Mouse (Mus musculus): ENCODE results near the gene Snd1.

The Snd1 gene

DNA sequence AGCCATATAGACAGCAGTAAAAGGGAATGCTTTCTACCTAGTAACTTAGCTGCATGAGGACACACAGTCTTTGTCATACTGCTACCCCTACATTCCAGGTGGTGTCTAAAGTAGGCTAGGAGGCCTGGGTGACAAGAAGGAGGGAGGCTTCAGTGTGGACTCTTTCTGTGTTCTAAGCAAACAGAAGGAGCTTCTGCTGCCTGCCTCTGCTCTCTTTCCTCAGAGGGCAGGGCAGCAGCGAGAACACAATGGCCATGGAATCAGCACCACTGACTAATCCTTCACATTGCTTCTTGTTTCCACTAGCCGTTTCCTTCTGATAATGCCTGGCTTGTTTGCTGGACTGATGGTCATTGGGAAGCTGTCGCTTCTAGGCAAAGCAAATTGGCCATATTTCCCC is 316.2 kb downstream of the Snd1 start:
- no peak for DNase-seq (ENCODE audit: low read depth in 1 of 2, low spot score in 2 of 2)

DNA sequence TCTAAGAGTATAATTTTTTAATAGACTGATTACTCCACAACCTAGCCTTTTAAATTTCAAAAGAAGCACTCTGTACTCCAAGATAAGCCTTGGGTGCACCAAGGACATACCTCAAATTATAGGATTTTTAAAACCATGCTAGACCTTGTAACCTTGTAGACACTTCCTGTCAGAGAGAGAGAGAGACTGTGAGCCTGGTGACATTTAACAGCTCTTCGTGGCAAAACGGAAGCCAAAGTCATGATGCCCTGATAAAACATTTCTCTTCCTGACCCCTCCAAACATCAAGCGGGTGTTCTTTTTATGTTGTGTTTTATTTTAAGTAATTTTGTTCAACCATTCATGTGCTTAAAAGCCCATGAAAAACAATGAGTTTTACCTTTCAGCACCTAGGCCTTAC is 316.9 kb downstream of the Snd1 start:
- no peak for DNase-seq (ENCODE audit: low read depth in 1 of 2, low spot score in 2 of 2)

DNA sequence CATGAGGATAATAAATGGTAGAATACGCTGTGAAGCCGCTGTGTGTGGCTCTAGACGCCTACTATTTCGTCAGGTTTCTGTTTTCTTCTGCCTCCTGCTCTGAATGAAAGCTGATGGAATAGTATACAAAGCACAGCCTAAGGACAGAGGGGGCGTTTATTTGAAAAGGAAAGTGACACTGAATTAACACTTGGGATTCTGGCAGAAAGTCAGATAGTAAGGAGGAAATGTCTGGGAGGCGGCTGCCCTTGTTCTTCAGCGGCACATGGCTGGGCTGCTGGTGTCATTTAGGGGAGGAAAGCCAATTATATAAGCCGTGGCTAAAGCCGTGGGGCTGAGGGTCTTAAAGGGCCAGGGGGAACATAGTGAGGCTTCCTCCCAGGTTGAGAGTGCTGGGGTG is 320.4 kb downstream of the Snd1 start:
- no peak for DNase-seq (ENCODE audit: low read depth in 1 of 2, low spot score in 2 of 2)

DNA sequence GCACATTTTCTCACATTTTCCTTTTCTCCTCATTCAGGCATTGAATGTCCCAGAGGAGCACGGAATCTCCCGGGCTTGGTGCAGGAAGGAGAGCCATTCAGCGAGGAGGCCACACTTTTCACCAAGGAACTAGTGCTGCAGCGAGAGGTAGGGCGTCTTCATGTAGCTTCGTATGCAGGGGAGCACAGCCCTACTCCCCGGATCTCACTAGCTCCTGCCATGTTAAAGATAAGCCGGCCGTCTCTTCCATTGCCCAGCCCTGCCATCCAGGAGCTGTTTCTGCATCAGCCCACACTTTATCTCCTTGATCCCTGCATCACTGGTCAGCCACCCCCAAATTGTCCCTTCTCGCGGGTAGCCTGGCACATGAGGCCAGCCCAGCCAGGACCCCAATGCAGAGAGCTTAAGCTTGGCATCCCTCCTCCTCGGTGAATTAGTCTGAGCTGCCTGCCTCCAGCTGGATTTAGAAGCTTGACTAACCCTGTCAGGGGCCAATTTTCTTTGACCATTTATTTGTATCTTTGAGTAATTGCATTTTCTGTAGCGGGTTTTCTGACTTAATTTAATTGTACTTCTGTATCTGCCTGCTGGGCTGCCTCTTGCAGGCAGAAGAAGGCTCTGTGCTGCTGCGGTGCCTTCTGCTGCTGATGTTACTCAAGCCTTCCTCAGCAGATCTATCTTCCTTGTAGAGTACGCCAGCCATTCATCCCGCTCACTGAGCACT is 321.0 kb downstream of the Snd1 start:
- no peak for DNase-seq (ENCODE audit: low read depth in 1 of 2, low spot score in 2 of 2)

DNA sequence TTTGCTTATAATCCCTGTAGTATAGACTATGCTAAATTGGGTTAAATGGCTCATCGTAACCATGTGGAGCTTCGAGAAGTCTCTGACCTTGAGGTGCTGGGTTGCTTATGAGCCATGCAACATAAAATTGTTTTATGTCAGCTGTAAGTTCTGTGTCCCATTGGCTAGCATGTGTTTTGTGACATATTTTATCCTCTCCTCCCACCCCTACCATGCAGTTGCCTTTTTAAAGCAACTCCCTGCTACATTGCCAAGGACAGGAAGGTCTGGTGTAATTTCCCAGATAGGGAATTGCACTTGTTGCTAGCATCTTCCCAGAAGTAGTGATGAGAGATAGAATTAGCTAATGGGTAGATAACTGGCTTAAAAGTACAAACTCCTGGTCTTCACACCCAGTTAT is 324.9 kb downstream of the Snd1 start:
- no peak for DNase-seq (ENCODE audit: low read depth in 1 of 2, low spot score in 2 of 2)

DNA sequence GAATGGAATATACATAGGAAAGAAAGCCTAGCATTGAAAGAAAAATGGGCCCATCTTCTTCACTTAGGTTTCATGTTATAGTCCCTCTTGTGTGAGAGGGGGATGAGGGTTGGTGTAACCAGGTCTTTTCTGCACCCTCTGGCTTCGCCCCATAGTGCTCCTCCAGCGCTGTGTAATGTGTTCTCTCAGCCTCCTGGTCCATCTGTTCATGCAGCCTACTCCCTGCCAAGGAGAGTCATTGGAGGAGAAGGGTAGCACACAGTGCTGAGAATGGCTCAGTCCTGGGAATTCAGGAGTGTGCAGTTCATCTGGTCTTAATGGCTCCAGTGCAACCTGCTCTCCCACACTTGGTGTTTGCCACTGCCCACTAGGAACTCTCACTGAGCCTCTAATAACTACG is 326.0 kb downstream of the Snd1 start:
- DNase-seq (ENCODE audit: low read depth in 1 of 2, low spot score in 2 of 2), result no peak

DNA sequence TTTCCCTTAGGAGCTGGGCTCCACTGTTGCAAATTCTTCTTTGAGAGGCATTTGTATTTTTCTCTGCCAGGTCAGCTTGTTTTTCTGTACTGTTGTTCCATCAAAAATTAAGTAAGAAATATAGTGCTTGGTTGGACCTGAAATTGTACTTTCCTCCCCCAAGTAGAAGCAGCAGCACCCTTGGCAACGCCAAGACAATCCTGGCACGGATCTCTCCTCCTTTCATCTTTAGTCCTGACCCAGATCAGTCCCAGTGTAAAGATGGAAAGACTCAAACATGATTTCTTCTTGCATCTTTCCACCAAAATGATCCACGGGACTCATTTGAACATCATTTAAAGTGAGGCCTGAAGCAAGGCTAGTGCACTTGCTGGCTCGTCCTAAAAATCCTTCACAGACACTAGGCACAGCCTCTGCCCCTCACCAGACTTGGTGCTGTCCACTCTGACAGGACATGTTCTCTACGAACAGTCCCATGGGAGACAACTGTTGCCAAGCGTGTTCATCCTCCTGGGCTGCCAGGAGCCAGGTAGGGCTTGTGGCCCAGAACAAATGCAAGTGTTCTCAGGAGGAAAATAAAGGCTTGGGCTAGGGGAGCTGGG is 328.8 kb downstream of the Snd1 start:
- no peak for DNase-seq (ENCODE audit: low read depth in 1 of 2, low spot score in 2 of 2)

DNA sequence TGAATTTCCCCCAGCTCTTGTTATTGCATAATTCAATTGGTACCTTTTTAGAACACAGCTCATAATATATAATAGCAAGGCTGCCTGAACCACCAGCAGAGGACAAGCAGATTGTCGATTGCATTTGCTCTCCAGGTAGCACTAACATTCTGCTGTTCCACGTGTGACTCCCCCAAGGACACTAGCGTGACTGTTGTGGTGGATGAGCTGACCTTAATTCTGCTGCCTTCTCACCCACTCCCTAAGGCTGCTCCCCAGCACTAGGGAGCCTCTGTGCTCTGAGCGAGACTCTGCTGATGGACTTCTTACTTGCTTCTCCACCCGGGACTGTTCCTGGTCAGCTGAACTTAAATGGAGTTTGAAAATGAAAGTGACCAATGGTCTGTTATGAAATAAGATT is 329.8 kb downstream of the Snd1 start:
- DNase-seq (ENCODE audit: low read depth in 1 of 2, low spot score in 2 of 2), result no peak

DNA sequence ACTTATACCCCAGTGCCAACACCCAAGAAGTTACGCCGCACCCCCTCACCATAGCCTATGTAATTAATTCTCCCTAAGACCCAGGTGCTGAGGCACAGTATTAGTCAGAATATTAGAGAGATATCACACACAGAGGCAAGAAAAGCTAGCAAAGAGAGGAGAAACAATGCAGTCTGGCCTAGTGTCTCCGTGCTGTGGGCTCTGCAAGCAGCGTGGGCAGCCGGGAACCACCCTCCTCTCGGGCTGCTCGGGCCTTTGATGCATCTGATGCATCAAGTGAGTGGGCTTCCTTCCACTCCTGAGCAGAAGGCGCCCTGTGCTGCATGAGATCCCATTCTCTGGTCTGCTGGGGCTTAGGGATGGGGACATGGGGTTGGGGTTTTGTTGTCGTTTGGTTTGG is 338.1 kb downstream of the Snd1 start:
- DNase-seq (ENCODE audit: low read depth in 1 of 2, low spot score in 2 of 2), result no peak

DNA sequence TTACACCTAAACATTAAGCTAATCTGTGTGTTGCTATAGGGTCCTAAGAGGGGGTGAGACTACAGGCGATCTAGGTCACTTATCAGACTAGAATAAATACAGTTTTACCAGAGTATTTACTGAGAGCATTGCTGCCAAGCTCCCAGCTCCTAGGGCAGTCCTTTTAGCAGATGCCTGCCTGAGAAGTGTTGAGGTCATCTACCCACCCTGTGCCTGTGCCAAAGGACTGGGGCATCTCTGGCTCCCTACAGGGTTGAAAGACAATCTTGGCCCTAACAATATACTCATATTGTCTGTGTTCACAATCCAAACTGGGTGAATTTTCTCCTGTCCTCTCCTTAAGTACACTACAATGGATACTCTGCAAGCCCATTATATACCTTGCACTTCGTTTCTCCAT is 340.0 kb downstream of the Snd1 start:
- no peak for DNase-seq (ENCODE audit: low read depth in 1 of 2, low spot score in 2 of 2)

DNA sequence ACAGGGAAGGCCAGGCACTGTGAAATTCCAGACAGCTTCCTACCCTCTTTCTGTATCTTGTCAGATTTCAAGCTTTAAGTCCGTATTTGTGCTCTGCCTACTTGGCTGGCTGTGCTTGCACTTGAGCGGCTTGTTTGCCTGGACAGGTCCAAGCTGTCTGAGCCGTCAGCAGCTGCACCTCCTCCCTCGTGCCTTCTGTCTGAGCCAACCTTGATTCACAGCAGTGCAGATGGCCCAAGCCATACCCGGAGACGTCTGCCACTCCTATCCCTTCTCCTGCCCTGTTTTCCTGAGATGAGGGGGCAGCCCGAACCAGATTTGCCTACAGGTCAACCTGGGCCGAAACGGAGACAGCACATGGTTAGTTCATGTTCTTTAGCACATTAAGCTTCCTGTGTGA is 342.1 kb downstream of the Snd1 start:
- DNase-seq (ENCODE audit: low read depth in 1 of 2, low spot score in 2 of 2), result no peak

DNA sequence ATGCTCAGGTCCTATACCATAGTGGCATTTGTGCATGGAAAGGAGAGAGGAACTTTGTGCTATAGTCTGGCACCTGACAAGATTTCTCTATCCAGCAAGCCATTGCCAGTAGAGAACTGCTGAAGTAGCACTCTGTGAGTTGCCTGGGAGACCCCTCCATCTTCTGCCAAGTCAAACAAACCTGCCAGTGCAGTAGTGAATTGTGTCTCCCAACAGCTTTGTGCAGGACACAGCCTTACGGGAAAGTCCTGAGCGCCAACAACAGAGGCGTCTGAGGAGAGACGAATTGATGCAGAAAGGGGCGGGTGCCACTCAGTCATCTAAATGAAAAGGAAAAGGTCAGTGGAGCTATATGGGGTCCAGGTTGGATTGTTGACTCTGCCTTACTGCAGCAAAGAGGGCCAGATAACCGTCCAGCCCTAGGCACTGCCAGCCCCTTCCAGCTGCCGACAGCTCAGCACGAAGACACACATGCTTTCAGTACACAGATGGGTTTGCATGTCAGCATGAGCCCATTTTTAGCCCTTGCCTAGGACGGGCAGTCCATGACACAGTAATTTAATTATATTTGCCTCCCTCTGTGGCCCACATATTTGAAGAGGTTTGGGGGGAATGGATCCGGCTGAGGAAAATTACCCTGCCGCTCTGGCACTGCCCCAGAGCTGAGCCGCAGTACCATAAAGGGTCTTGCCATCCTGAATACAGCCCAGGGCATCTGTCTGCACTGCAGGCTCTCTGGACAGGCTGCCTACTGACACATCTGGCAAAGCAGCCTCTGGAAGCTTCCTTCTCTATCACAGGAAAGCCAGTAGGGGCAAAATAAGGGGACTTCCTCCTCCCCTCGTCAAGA is 344.8 kb downstream of the Snd1 start:
- no peak for DNase-seq (ENCODE audit: low read depth in 1 of 2, low spot score in 2 of 2)

DNA sequence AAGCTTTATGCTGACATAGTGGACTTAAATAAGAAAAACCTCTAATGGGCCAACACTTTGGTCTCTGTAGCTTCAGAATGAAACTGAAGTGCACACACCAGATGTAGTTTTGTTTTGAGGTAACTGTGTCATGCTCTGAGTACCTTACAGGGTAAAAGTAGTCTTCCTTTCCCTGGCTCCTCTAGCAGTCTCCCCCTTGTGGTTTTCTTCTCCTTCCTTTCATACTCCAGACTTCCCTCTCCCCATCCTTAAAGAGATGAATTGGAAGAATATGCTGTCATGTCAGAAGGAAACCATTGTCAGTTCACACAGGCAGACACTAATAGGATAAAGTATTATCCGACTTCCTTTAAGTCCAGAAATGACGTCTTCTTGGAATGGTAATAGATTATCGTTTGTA is 347.4 kb downstream of the Snd1 start:
- no peak for DNase-seq (ENCODE audit: low read depth in 1 of 2, low spot score in 2 of 2)

DNA sequence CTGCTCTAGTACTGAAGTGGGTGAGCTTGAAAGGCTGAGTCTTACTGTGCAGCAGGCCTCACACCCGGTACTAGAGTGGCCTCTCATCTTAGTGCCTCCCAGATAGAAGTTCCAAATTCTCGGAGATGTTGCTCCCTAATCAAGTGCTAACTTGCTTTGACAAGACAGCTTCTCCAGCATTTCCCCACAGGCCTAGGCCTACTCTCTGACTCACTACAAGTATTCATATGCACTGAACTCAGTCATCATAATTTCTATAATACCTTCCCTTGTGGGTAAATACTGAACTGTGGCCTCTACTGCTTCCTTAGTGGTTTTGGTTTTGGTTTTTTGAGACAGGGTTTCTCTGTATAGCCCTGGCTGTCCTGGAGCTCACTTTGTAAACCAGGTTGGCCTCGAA is 348.4 kb downstream of the Snd1 start:
- DNase-seq (ENCODE audit: low read depth in 1 of 2, low spot score in 2 of 2), result no peak

DNA sequence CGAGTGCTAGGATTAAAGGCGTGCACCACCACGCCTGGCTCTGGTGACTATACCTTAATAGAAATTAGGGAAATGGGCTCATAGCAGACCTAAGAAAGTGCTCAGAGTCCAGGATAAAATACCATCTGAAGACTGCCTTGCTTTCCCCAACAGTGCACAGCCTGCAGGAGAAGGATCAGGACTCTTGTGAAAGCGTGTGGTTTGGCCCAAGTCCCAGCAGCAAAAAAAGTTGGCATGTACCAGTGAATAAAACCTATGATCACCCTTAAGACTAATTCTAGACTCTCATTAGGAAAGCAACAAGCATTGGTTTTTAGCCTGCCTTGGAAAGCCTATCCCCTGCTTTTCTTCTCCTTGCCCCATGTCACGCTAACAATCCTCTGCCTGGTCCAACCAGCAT is 348.9 kb downstream of the Snd1 start:
- DNase-seq (ENCODE audit: low read depth in 1 of 2, low spot score in 2 of 2), result no peak

DNA sequence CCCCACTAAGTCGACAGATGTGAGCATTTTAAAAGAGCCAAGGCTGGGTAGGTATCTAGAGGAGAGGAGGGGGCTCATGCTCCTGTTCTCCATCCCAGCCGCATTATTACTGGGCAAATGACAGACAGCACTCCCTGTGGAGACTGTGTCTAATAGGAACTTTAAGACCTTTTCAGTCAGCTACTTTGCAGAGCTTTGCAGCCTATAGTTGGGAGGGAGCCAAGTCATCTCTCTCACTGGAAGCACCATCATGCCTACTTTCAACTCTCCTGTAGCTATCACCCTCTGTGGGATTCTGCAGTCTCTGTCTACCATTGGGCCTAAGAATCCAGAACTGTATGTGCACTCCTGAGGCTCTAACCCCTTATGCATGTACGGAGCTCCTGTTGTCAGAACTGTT is 351.0 kb downstream of the Snd1 start:
- no peak for DNase-seq (ENCODE audit: low read depth in 1 of 2, low spot score in 2 of 2)

DNA sequence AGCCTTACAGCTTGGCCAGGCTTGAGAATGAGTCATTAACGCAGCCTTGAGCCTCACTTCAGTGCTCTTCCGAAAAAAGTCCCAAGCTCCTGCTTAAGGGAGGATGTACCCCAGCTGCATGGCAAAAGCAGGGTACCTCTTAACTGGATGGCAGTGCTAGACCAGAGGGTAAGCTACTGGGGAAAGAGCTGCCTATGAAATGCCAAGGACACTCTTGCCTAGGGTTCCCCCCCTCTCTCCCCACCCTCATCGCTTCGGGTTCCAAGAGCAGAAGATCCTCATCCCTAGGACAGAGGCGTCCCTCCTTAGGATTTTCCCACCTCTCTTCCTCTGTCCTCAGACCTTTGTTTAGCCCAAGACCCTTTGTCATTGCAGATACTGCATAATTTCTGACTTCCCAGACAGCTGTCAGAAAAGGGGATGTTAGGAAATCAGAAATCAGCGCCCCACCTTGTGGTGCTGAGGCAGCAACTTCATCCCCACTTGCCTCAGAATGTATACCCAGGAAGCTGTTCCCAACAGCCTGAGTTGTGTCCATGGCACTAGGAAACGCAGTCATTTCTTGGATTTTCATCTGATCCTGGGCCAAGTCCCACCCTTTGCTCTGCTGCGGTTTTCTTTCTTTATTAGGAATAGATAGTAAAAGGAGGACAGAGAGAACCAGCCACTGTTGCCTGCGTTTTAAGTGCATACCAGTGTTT is 351.9 kb downstream of the Snd1 start:
- no peak for DNase-seq (ENCODE audit: low read depth in 1 of 2, low spot score in 2 of 2)

DNA sequence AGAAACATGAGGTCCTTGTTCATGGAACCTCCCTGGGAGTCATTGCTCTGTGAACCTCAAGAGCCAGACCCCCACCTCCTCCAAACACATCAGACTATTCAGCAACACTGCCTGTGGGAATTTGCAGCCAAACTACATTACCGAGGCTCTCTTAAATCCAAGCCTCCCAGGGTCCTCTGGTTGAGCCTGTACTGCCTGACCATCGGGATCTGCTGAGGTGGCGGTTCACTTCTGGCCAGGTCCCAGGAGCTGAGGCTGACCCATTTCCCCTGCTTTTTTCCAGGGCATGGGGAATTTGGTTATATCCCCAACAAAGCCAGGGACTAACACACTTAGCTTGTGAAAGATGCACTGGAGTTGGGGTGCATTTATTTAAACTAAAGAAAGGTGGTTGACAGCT is 352.6 kb downstream of the Snd1 start:
- no peak for DNase-seq (ENCODE audit: low read depth in 1 of 2, low spot score in 2 of 2)

DNA sequence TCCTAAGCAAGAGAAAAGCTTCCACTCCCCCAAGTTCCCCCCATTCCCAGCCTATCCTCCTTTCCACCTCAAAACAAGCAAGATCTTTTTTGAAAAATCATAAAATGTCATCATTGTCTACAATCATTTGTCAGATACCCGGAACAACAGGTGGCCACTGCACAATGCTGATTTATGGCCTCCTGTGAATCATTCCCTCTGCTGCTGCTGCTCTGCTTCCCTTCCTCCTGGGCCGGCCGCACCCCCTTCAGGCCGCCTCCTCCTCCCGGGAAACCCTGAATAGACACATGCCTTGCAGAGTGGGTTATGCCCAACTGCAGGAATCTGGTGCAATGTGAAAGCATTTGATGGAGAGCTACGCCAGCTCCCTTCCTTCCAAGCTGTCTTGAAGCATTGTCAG is 353.7 kb downstream of the Snd1 start:
- no peak for DNase-seq (ENCODE audit: low read depth in 1 of 2, low spot score in 2 of 2)

DNA sequence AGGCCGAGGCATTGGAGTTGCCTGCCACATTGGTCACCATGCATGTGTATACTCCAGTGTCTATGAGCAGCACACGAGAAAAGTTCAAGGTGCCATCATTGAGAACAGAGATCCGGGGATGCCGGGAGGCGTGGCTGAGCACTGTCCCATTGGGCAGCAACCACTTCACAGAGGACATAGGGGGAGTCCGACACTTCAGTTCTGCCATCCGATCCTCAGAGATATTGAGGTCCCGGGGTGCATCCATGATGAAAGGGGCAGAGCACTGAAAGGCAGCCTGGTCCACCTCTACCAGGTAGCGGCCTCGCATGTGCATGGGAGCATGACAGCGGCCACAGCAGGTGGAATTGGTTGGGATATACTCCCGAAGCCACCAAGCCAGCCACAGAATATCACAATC is 355.4 kb downstream of the Snd1 start:
- DNase-seq (ENCODE audit: low read depth in 1 of 2, low spot score in 2 of 2), result no peak

DNA sequence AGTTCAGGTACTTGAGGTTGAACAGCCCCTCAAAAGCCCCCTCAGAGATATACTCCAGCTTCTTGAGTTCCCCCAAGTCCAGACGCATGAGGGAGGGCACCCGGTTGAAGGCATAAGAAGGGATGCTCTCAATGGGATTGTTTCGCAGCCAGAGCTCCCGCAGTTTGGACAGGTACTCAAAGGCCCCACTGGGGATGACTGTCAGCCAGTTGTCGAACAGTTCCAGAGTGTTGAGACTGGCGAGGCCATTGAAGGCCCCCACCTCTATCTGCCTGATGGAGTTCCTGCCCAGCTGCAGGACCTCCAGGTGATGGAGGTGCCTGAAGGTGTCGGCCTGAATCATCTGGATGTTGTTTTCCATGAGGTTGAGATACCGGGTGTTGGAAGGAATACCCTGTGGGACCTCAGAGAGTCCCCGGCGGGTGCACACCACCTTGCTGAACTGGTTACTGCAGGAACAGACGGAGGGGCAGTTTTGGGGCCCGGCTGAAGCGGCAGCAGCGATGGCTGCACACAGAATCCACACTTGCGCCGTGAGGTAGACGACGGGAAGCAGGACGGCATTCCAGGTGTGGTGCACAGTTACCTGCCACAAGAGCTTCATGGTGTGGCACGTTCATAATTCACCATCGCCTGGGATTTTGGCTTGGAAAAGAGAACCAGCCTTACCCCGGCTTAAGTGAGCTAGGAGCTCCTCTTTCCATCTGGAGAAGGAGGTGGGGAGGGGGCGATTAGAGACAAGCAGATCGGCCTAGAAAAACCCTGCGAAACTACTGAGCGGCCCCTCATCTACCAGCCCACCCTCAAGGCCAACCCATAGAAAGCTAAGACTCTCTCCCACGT is 356.3 kb downstream of the Snd1 start, which contains the start of gene Lrrc4:
Gene Lrrc4 (minus strand): TSS at position 737 of the 843 bp plus-strand sequence.
- DNase-seq (ENCODE audit: low read depth in 1 of 2, low spot score in 2 of 2), result no peak
